Mouse (Mus musculus) lung, embryonic 16.5 days (tissue): ENCODE measurements at regions not wholly inside any gene's neighbourhood (a gene's known extent, or its start where the extent isn't known, plus 50 kb on each side); places are given as distances from the start of the nearest gene placed in this dataset.

Experiments
- ATAC-seq: fragments of 200-750 bp; cut with Nextera tagmentation; 2 replicates; pipeline ENCODE4 v1.8.0; 2017; ENCODE audit warnings: low read depth, mild to moderate bottlenecking, moderate library complexity
- H3K27ac ChIP-seq: fragments of 300-500 bp; sonication (generic); 2 replicates; pipeline ENCODE4 v1.5.1; 2014; ENCODE audit warnings: mild to moderate bottlenecking, control low read depth, low read length
- H3K27me3 ChIP-seq: fragments of 300-500 bp; sonication (generic); 2 replicates; pipeline ENCODE4 v1.6.1; 2014; ENCODE audit warnings: low read depth, low read length, mixed read lengths; ENCODE audit not compliant: control insufficient read depth, insufficient read depth
- H3K36me3 ChIP-seq: fragments of 300-500 bp; sonication (generic); 2 replicates; pipeline ENCODE4 v1.6.1; 2014; ENCODE audit warnings: low read length; ENCODE audit not compliant: control insufficient read depth, insufficient read depth
- H3K4me1 ChIP-seq: fragments of 300-500 bp; sonication (generic); replicated peaks from 2 replicates; pipeline ENCODE4 v1.6.1; 2014; ENCODE audit warnings: low read length, mixed read lengths; ENCODE audit not compliant: control insufficient read depth, insufficient read depth
- H3K4me2 ChIP-seq: fragments of 300-500 bp; sonication (generic); 2 replicates; pipeline ENCODE4 v1.6.1; 2014; ENCODE audit warnings: low read depth, low read length, control low read depth
- H3K4me3 ChIP-seq: fragments of 300-500 bp; sonication (generic); 2 replicates; pipeline ENCODE4 v1.5.1; 2014; ENCODE audit warnings: mild to moderate bottlenecking, low read length, control low read depth
- H3K9ac ChIP-seq: fragments of 300-500 bp; sonication (generic); 2 replicates; pipeline ENCODE4 v1.6.1; 2014; ENCODE audit warnings: low read length, control low read depth
- H3K9me3 ChIP-seq: fragments of 300-500 bp; sonication (generic); 2 replicates; pipeline ENCODE4 v1.6.1; 2016; ENCODE audit warnings: low read length; ENCODE audit not compliant: control insufficient read depth
- WGBS: fragments of 180-500 bp; shearing (Covaris S2); extraction: QIAGEN DNeasy Blood & Tissue Kit; methylation state at CpG from one replicate; pipeline ENCODE4 v1.1.7; 2014; 5-methylcytosine and 5-hydroxymethylcytosine counted together

DNA sequence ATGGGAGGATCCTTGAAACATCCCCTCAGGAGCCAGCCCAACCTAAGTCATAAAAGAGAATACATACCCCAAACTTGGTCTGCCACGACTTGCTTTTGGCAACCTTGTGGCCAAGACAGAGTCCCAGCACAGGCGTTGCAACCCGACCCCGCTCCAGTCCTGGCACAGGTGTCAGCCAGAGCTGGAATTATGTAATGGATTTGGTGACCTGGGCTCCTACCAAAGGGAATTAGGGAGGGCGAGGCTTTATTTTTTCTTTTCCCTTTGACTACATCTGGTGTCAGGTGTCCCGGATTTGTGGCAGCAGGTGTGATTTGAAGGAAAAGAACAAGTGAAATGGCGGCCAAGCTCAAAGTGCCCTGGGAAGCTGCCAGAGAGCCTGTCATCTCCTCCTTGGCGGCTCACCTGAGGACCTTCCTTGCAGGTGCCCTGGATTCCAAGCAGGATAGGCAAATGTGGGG lies 212.9 kb downstream of the Mef2c start:
- Histone ChIP-seq H3K9me3 (no peaks in the 10 kb centered on the region), H3K36me3 (no peaks in the 10 kb centered on the region), H3K9ac (no peak overlapping the region), H3K4me3 (no peak overlapping the region), H3K4me2 (no peak overlapping the region), H3K4me1 (peaks cover 4% of the 10 kb centered on the region; the same call in 1 of the 2 replicates), H3K27ac (no peak overlapping the region), H3K27me3 (peaks cover 83% of the 10 kb centered on the region)
- no peak for ATAC-seq
- WGBS = 2% methylated on average over 8 of the region's 8 CpGs

DNA sequence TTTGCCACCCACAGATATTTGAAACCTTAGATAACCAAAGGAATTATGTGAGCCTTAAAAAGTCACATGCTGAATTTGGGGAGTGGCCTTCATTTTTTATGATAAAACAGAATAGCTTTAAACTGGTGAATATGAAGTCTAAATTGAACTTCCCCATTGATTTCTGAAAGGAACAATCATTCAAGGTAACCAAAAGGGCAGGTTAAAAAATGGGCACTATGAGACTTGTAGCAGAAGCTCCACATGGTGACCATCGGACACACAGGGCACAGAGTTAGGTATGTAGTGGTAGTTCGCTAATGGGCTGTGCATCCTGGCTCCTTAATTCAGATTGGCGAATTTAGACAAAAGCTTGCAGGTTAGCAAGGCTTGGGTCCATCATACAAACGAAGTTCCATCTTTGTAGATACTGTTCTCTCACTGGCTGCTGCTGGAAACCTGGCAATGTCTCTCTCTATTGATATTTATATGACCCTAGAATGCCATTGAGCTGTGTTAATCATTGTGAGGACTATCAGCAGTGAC lies 213.9 kb downstream of the Mef2c start:
- peaks cover 91% of the 10 kb centered on the region for H3K27me3 ChIP-seq
- no peaks in the 10 kb centered on the region for H3K9me3 ChIP-seq
- no peak overlapping the region for H3K9ac ChIP-seq
- no peak overlapping the region for H3K4me3 ChIP-seq
- H3K4me2 ChIP-seq = no peak overlapping the region
- H3K36me3 ChIP-seq = no peaks in the 10 kb centered on the region
- peaks cover 4% of the 10 kb centered on the region; the same call in 1 of the 2 replicates for H3K4me1 ChIP-seq
- no peak for ATAC-seq
- no peak overlapping the region for H3K27ac ChIP-seq
- WGBS = 6% methylated on average over 4 of the region's 4 CpGs

GRCm38 (mm10) chr13:83718431-83719410 lies 214.9 kb downstream of the Mef2c start:
- Histone ChIP-seq H3K27me3 (peaks cover 92% of the 10 kb centered on the region), H3K27ac (no peak overlapping the region), H3K9ac (no peak overlapping the region), H3K9me3 (no peaks in the 10 kb centered on the region), H3K4me3 (no peak overlapping the region), H3K4me2 (no peak overlapping the region), H3K36me3 (no peaks in the 10 kb centered on the region), H3K4me1 (peaks cover 4% of the 10 kb centered on the region; the same call in 1 of the 2 replicates)
- no peak for ATAC-seq
- 5% methylated on average over 10 of the region's 10 CpGs for WGBS

- Histone ChIP-seq H3K4me1 (peaks cover 4% of the 10 kb centered on the region; the same call in 1 of the 2 replicates), H3K27ac (no peak overlapping the region), H3K4me3 (no peak overlapping the region), H3K9ac (no peak overlapping the region), H3K4me2 (no peak overlapping the region), H3K36me3 (no peaks in the 10 kb centered on the region), H3K27me3 (peaks cover 90% of the 10 kb centered on the region), H3K9me3 (no peaks in the 10 kb centered on the region)
- ATAC-seq = no peak
- WGBS = 4% methylated on average over 24 of the region's 24 CpGs
Observed at GRCm38 (mm10) chr13:83719635-83720291, 215.9 kb downstream of the Mef2c start.

DNA sequence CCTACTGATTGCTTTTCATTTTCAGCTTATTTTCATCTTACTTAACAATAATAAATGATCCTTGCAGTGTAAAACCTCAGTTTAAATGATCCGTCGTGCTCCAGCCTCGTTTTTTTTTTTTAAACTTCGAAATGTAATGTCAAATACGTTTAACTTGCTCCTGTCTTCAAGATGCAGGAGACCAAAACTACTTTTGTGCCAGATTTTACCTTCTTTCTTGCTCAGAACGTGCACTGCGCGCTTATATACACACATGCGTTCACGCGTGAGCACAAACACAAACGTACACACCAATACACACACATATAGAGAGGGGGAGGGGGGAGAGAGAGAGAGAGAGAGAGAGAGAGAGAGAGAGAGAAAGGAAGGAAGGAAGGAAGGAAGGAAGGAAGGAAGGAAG lies 216.5 kb downstream of the Mef2c start:
- no peak for ATAC-seq
- peaks cover 92% of the 10 kb centered on the region for H3K27me3 ChIP-seq
- 2% methylated on average over 12 of the region's 12 CpGs for WGBS

DNA sequence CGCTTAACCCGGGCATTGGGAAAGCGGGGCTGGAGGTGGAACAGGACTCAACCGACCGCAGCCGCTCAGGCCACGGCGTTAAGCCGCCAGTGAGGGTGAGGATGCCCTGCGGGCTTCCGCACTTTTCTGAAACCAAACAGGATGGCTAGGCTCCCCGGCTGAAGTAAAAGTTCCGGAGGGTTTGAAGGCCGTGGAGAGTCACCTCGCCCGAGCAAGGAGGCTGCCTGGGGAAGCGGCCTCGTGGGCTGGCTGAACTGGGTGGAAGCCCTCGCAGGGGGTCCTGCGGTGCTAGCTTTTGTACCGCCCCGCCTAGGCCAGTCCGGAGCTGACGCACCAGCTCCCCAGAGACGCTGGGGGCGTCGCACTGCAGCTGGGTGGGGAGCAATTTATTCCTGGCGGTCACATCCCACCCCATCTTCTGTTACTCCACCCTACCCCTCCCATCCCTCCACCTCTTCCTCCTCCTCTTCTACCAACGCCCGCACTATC lies 217.1 kb downstream of the Mef2c start:
- Histone ChIP-seq H3K4me2 (peak overlapping the region; percentile 23), H3K4me3 (peak overlapping the region; percentile 20), H3K27ac (no peak overlapping the region), H3K27me3 (peaks cover 92% of the 10 kb centered on the region), H3K9me3 (no peaks in the 10 kb centered on the region), H3K9ac (no peak overlapping the region), H3K36me3 (no peaks in the 10 kb centered on the region), H3K4me1 (peaks cover 4% of the 10 kb centered on the region; the same call in 1 of the 2 replicates)
- no peak for ATAC-seq
- under 1% methylated on average over 30 of the region's 30 CpGs for WGBS

More for the DNA sequence above, 216.5 kb downstream of the Mef2c start:
- Histone ChIP-seq H3K9me3 (no peaks in the 10 kb centered on the region), H3K4me2 (no peak overlapping the region), H3K4me1 (peaks cover 4% of the 10 kb centered on the region; the same call in 1 of the 2 replicates), H3K4me3 (no peak overlapping the region), H3K27ac (no peak overlapping the region), H3K36me3 (no peaks in the 10 kb centered on the region), H3K9ac (no peak overlapping the region)

GRCm38 (mm10) chr13:83721563-83721962 lies 217.7 kb downstream of the Mef2c start:
- H3K4me2 ChIP-seq = no peak overlapping the region
- no peak for ATAC-seq

DNA sequence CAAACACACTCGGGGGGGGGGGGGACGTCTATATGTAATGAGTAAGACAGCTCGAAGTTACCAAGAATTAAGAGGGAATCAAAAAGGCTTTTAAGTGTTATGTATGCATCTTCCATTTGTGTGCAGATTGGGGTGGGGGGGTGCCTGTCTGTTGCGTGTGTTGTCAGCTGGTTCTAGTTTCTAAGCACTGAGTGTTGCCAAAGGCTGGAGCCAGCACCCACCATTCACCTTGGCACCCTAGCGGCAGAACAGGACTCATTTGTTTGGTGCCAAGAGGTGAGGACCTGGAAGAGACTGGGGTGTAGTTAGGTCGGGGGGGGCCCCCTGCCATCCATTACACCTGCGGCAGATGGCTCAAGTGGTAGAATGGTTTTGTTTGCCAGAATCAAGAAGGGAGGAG lies 218.4 kb downstream of the Mef2c start:
- Histone ChIP-seq H3K4me1 (peaks cover 4% of the 10 kb centered on the region; the same call in 1 of the 2 replicates), H3K4me3 (no peak overlapping the region), H3K27ac (no peak overlapping the region), H3K4me2 (no peak overlapping the region), H3K9ac (no peak overlapping the region), H3K9me3 (no peaks in the 10 kb centered on the region), H3K27me3 (peaks cover 92% of the 10 kb centered on the region), H3K36me3 (no peaks in the 10 kb centered on the region)
- ATAC-seq = no peak
- 6% methylated on average over 7 of the region's 7 CpGs for WGBS

More at GRCm38 (mm10) chr13:83721563-83721962, 217.7 kb downstream of the Mef2c start:
- H3K4me1 ChIP-seq = peaks cover 4% of the 10 kb centered on the region; the same call in 1 of the 2 replicates
- no peak overlapping the region for H3K4me3 ChIP-seq
- no peak overlapping the region for H3K27ac ChIP-seq
- no peaks in the 10 kb centered on the region for H3K36me3 ChIP-seq
- H3K9ac ChIP-seq = no peak overlapping the region
- no peaks in the 10 kb centered on the region for H3K9me3 ChIP-seq
- H3K27me3 ChIP-seq = peaks cover 91% of the 10 kb centered on the region
- WGBS = 3% methylated on average over 14 of the region's 14 CpGs

- peaks cover 92% of the 10 kb centered on the region for H3K27me3 ChIP-seq
- H3K4me3 ChIP-seq = no peak overlapping the region
- H3K4me2 ChIP-seq = no peak overlapping the region
- peaks cover 4% of the 10 kb centered on the region; the same call in 1 of the 2 replicates for H3K4me1 ChIP-seq
- no peaks in the 10 kb centered on the region for H3K9me3 ChIP-seq
- 1% methylated on average over 3 of the region's 3 CpGs for WGBS
- no peak for ATAC-seq
- H3K27ac ChIP-seq = no peak overlapping the region
- H3K9ac ChIP-seq = no peak overlapping the region
- no peaks in the 10 kb centered on the region for H3K36me3 ChIP-seq
Observed at GRCm38 (mm10) chr13:83722791-83723190, 219.0 kb downstream of the Mef2c start.
